Mouse (Mus musculus): ENCODE measurements at regions not wholly inside any gene's neighbourhood (a gene's known extent, or its start where the extent isn't known, plus 50 kb on each side); places are given as distances from the start of the nearest gene placed in this dataset.

DNA sequence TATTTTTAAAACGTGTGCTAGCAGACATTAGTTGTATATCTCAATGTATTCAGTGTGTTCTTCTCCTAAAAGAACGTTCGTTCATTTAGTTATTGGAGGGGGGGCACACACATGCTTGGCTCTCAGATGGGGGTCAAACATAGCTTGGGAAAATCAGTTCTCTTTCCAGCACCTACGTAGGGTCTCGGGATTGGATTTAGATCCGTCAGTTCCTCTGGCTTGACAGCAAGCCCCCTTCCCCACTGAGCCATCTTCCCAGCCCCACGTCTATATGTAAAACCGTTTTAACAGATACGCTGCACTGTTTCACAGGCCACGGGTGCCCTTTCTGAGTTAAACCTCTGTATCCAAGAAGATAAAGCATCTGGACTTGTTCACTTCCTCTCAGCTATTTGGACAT lies 100.5 kb upstream of the Nckap5 start:
- H3K4me2 ChIP-seq (ENCODE audit: low read length) = no peak overlapping the region
- H3K36me3 ChIP-seq (ENCODE audit: control insufficient read depth, insufficient read depth, low read length) = no peaks in the 10 kb centered on the region
- 65% methylated on average over 10 of the region's 10 CpGs for WGBS
- no peak overlapping the region for H3K27ac ChIP-seq (ENCODE audit: low read depth, low read length)
- peaks cover 5% of the 10 kb centered on the region for H3K4me1 ChIP-seq (ENCODE audit: control insufficient read depth, insufficient read depth, low read depth, low read length)
- no peak for ATAC-seq
- H3K27me3 ChIP-seq (replicated peaks; ENCODE audit: control insufficient read depth, insufficient read depth, low read length) = no peaks in the 10 kb centered on the region
- H3K9me3 ChIP-seq (ENCODE audit: control insufficient read depth, low read length) = no peaks in the 10 kb centered on the region
- H3K4me3 ChIP-seq (ENCODE audit: low read length) = no peak overlapping the region
- no peak overlapping the region for H3K9ac ChIP-seq (ENCODE audit: low read depth, low read length)

- Histone ChIP-seq H3K4me2 (ENCODE audit: low read length) (no peak overlapping the region), H3K27ac (ENCODE audit: low read depth, low read length) (no peak overlapping the region), H3K27me3 (replicated peaks; ENCODE audit: control insufficient read depth, insufficient read depth, low read length) (no peaks in the 10 kb centered on the region), H3K9ac (ENCODE audit: low read depth, low read length) (no peak overlapping the region), H3K4me1 (ENCODE audit: control insufficient read depth, insufficient read depth, low read depth, low read length) (peaks cover 6% of the 10 kb centered on the region), H3K9me3 (ENCODE audit: control insufficient read depth, low read length) (no peaks in the 10 kb centered on the region), H3K36me3 (ENCODE audit: control insufficient read depth, insufficient read depth, low read length) (no peaks in the 10 kb centered on the region), H3K4me3 (ENCODE audit: low read length) (no peak overlapping the region)
- no peak for ATAC-seq
- 79% methylated on average over 14 of the region's 14 CpGs for WGBS
Observed at GRCm38 (mm10) chr1:126930611-126931010, 100.0 kb upstream of the Nckap5 start.

DNA sequence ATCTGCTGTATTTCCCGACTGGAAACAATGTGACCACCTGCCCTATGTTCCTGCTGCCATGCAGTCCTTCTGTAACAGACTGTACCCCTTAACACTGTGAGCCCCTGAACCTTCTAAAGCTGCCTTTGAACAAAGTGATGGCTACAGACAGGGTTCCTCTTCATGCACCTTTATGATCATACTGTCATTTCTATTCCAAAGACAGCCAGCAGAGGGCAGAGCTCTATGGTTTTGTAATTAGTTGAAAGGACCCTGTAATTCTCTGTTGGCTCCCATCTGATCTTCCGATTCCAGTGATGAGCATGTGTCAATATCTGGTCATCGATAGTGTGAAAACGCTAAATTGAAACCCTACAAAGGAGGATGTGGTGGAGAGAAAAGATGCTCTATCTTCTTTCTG lies 99.1 kb upstream of the Nckap5 start:
- Histone ChIP-seq H3K36me3 (ENCODE audit: control insufficient read depth, insufficient read depth, low read length) (no peaks in the 10 kb centered on the region), H3K27me3 (replicated peaks; ENCODE audit: control insufficient read depth, insufficient read depth, low read length) (no peaks in the 10 kb centered on the region), H3K27ac (ENCODE audit: low read depth, low read length) (no peak overlapping the region), H3K4me3 (ENCODE audit: low read length) (no peak overlapping the region), H3K9ac (ENCODE audit: low read depth, low read length) (no peak overlapping the region), H3K4me2 (ENCODE audit: low read length) (no peak overlapping the region), H3K9me3 (ENCODE audit: control insufficient read depth, low read length) (no peaks in the 10 kb centered on the region), H3K4me1 (ENCODE audit: control insufficient read depth, insufficient read depth, low read depth, low read length) (peaks cover 13% of the 10 kb centered on the region)
- no peak for ATAC-seq
- 60% methylated on average over 4 of the region's 4 CpGs for WGBS

GRCm38 (mm10) chr1:126928186-126928585 lies 97.6 kb upstream of the Nckap5 start:
- no peak overlapping the region for H3K9ac ChIP-seq (ENCODE audit: low read depth, low read length)
- ATAC-seq = no peak
- no peaks in the 10 kb centered on the region for H3K27me3 ChIP-seq (replicated peaks; ENCODE audit: control insufficient read depth, insufficient read depth, low read length)
- no peak overlapping the region for H3K27ac ChIP-seq (ENCODE audit: low read depth, low read length)
- H3K36me3 ChIP-seq (ENCODE audit: control insufficient read depth, insufficient read depth, low read length) = no peaks in the 10 kb centered on the region
- no peaks in the 10 kb centered on the region for H3K9me3 ChIP-seq (ENCODE audit: control insufficient read depth, low read length)
- H3K4me3 ChIP-seq (ENCODE audit: low read length) = no peak overlapping the region
- WGBS = 26% methylated on average over 7 of the region's 7 CpGs
- peaks cover 13% of the 10 kb centered on the region for H3K4me1 ChIP-seq (ENCODE audit: control insufficient read depth, insufficient read depth, low read depth, low read length)
- no peak overlapping the region for H3K4me2 ChIP-seq (ENCODE audit: low read length)

GRCm38 (mm10) chr1:126925150-126926035 lies 94.8 kb upstream of the Nckap5 start:
- H3K9me3 ChIP-seq (ENCODE audit: control insufficient read depth, low read length) = no peaks in the 10 kb centered on the region
- H3K27ac ChIP-seq (ENCODE audit: low read depth, low read length) = no peak overlapping the region; the same call in 1 of the 2 replicates
- no peaks in the 10 kb centered on the region for H3K36me3 ChIP-seq (ENCODE audit: control insufficient read depth, insufficient read depth, low read length)
- peak; percentile 90 for ATAC-seq
- H3K4me3 ChIP-seq (ENCODE audit: low read length) = no peak overlapping the region
- no peak overlapping the region for H3K9ac ChIP-seq (ENCODE audit: low read depth, low read length)
- no peaks in the 10 kb centered on the region for H3K27me3 ChIP-seq (replicated peaks; ENCODE audit: control insufficient read depth, insufficient read depth, low read length)
- WGBS = 52% methylated on average over 12 of the region's 12 CpGs
- peak overlapping the region; percentile 30 for H3K4me2 ChIP-seq (ENCODE audit: low read length)
- H3K4me1 ChIP-seq (ENCODE audit: control insufficient read depth, insufficient read depth, low read depth, low read length) = peaks cover 13% of the 10 kb centered on the region

DNA sequence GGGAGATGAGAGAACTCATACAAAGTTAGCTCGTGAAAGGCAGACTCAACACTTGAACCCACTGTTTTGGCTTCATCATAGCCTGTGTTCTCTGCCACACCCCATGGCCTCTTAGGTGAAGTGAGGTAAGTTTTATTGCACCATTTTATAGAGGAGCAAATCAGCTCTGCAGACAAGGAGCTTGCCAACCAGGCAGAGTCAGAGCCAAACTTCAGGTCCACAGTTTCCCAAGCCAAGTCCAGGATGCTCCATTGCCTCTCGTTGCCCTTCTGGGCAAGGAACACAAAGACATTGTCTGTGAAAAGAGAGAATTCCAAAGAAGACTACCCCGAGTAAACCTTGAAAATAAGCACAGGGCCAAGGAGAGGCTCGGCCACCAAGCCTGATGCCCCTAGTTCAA lies 93.4 kb upstream of the Nckap5 start:
- Histone ChIP-seq H3K27ac (ENCODE audit: low read depth, low read length) (no peak overlapping the region), H3K4me1 (ENCODE audit: control insufficient read depth, insufficient read depth, low read depth, low read length) (peaks cover 13% of the 10 kb centered on the region), H3K9me3 (ENCODE audit: control insufficient read depth, low read length) (no peaks in the 10 kb centered on the region), H3K36me3 (ENCODE audit: control insufficient read depth, insufficient read depth, low read length) (no peaks in the 10 kb centered on the region), H3K4me3 (ENCODE audit: low read length) (no peak overlapping the region), H3K4me2 (ENCODE audit: low read length) (no peak overlapping the region), H3K9ac (ENCODE audit: low read depth, low read length) (no peak overlapping the region), H3K27me3 (replicated peaks; ENCODE audit: control insufficient read depth, insufficient read depth, low read length) (no peaks in the 10 kb centered on the region)
- 76% methylated on average over 4 of the region's 4 CpGs for WGBS
- no peak for ATAC-seq

DNA sequence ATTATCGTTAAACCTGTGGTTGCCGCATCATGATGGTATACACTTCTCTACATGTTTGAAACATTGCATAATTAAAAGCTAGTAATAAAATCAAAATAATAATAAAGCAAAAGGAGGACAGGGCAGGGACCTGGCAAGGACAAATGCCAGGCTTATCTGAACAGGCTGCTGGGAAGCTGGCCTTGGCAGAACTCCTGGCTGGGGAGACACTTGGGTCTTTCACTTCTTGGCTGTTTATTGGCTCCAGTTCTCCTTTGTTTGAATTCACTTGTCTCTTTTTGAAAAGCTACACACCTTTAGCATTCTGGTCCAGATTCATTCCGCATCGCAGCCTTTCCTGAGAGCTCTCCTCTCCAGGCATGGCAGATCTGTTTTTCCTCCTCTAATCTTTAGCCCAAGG lies 91.6 kb upstream of the Nckap5 start:
- H3K9ac ChIP-seq (ENCODE audit: low read depth, low read length) = no peak overlapping the region
- WGBS = 74% methylated on average over 4 of the region's 4 CpGs
- no peak overlapping the region for H3K4me2 ChIP-seq (ENCODE audit: low read length)
- ATAC-seq = no peak
- H3K9me3 ChIP-seq (ENCODE audit: control insufficient read depth, low read length) = no peaks in the 10 kb centered on the region
- H3K4me3 ChIP-seq (ENCODE audit: low read length) = no peak overlapping the region
- peaks cover 8% of the 10 kb centered on the region; the same call in 1 of the 2 replicates for H3K4me1 ChIP-seq (ENCODE audit: control insufficient read depth, insufficient read depth, low read depth, low read length)
- no peak overlapping the region for H3K27ac ChIP-seq (ENCODE audit: low read depth, low read length)
- no peaks in the 10 kb centered on the region for H3K36me3 ChIP-seq (ENCODE audit: control insufficient read depth, insufficient read depth, low read length)
- no peaks in the 10 kb centered on the region for H3K27me3 ChIP-seq (replicated peaks; ENCODE audit: control insufficient read depth, insufficient read depth, low read length)

- Histone ChIP-seq H3K4me2 (ENCODE audit: low read length) (no peak overlapping the region), H3K4me3 (ENCODE audit: low read length) (no peak overlapping the region), H3K36me3 (ENCODE audit: control insufficient read depth, insufficient read depth, low read length) (no peaks in the 10 kb centered on the region), H3K27me3 (replicated peaks; ENCODE audit: control insufficient read depth, insufficient read depth, low read length) (no peaks in the 10 kb centered on the region), H3K9me3 (ENCODE audit: control insufficient read depth, low read length) (no peaks in the 10 kb centered on the region), H3K27ac (ENCODE audit: low read depth, low read length) (no peak overlapping the region), H3K9ac (ENCODE audit: low read depth, low read length) (no peak overlapping the region), H3K4me1 (ENCODE audit: control insufficient read depth, insufficient read depth, low read depth, low read length) (no peaks in the 10 kb centered on the region; the same call in 1 of the 2 replicates)
- no peak for ATAC-seq
- WGBS = 93% methylated on average over 1 of the region's 1 CpGs
Observed at GRCm38 (mm10) chr1:126918876-126919275, 88.3 kb upstream of the Nckap5 start.

GRCm38 (mm10) chr1:126917872-126918271 lies 87.3 kb upstream of the Nckap5 start:
- Histone ChIP-seq H3K36me3 (ENCODE audit: control insufficient read depth, insufficient read depth, low read length) (no peaks in the 10 kb centered on the region), H3K4me1 (ENCODE audit: control insufficient read depth, insufficient read depth, low read depth, low read length) (no peaks in the 10 kb centered on the region; the same call in 1 of the 2 replicates), H3K9me3 (ENCODE audit: control insufficient read depth, low read length) (no peaks in the 10 kb centered on the region), H3K4me2 (ENCODE audit: low read length) (no peak overlapping the region), H3K27me3 (replicated peaks; ENCODE audit: control insufficient read depth, insufficient read depth, low read length) (no peaks in the 10 kb centered on the region), H3K9ac (ENCODE audit: low read depth, low read length) (no peak overlapping the region), H3K4me3 (ENCODE audit: low read length) (no peak overlapping the region), H3K27ac (ENCODE audit: low read depth, low read length) (no peak overlapping the region)
- ATAC-seq = peak; percentile 82
- WGBS = 19% methylated on average over 6 of the region's 6 CpGs
